Mouse (Mus musculus): ENCODE data around the gene Nrgn.

Gene Nrgn

GRCm38 (mm10) chr9:37527396-37528224 lies 25.1 kb downstream of the Nrgn start, which contains the start of gene Esam:
TSS of gene Esam (plus strand) at chr9:37528078.
- peak; percentile 81 for DNase-seq

- peak; percentile 42 for DNase-seq
Observed at GRCm38 (mm10) chr9:37526443-37527395, 26.0 kb downstream of the Nrgn start.

DNA sequence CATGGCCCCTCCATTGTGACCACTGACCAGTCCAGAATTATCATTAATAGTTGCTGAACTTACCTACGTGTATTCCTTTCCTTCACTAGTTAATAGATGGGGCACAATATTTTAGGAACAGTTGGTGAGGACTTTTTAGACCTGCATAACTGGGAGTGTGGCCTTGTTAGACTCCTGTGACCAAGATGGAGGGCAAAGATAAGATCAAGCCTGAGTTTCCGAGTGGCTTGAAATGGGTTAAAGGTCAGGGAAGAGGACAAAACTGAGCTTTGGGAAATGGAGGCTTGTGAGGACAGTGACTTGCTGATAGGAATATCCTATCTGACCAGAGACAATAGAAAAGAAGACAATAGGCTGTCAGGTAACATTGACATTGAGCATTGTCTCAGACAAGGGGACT lies 27.2 kb downstream of the Nrgn start:
- DNase-seq = no peak

- DNase-seq = no peak
Observed at GRCm38 (mm10) chr9:37519995-37520394, 32.7 kb downstream of the Nrgn start.

GRCm38 (mm10) chr9:37518991-37519390 lies 33.7 kb downstream of the Nrgn start:
- DNase-seq = no peak

GRCm38 (mm10) chr9:37517467-37517866 lies 35.2 kb downstream of the Nrgn start:
- no peak for DNase-seq

DNA sequence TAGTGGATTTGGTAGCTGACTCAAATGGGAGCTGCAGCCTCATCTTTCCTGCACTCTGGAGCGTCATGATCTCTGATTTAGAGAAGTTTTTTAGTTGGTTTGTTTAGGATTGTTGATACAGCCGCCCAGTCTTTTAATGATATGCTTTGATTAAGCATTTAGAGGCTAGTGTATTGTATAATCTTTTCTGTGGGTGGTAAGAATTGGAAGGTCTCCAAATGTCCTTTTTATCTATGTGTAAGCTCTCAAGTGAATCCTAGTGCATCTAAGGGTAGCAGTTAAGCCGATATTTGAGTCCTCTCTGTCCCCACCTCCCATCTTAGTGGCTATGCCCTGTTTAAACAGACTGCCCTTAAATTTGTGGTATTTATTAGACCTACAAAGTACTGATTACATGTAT lies 38.2 kb downstream of the Nrgn start:
- no peak for DNase-seq

GRCm38 (mm10) chr9:37512097-37512496 lies 40.6 kb downstream of the Nrgn start:
- no peak for DNase-seq

- no peak for DNase-seq
Observed at GRCm38 (mm10) chr9:37506023-37506422, 46.7 kb downstream of the Nrgn start.

- DNase-seq = no peak
Observed at GRCm38 (mm10) chr9:37504348-37504747, 48.4 kb downstream of the Nrgn start.

GRCm38 (mm10) chr9:37501170-37501569 lies 51.5 kb downstream of the Nrgn start:
- no peak for DNase-seq

DNA sequence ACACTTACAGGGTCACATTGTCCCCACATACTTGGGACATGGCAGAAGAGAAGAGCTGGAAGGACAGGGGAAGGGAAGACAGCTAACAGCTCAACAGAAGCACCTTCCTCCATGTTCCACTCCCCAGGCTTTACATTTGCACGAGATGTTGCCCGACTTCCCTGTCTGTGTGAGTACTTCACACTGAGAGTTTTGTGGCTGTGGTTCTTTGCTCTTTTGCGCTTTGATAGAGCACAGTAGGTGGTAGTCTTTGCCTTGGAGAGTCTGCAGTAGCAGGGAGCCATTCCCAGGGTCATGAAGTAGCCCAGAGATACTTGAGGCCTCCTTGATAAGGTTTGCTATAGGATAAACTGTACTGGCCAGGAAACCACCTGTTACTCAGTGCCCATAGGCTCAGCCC lies 52.5 kb downstream of the Nrgn start:
- DNase-seq = no peak

- no peak for DNase-seq
Observed at GRCm38 (mm10) chr9:37496325-37496724, 56.4 kb downstream of the Nrgn start.

DNA sequence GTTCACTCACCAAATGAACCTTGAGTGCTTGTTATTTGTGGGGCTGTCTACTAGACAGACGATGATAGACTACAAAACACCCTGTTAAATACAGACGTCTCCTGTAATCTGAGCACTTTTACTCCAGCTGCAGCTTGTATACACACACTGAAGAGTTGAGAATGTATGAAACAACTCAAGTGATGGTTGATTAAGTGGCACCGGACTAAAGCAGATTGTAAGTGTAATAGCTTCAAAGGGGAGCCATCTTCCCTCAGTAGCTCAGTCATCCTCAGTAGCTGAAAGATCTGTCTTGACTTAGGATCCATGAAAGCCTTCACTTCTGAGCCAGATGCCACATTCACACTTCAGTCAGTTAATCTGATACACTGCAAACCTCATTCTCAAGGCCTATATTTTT lies 56.9 kb downstream of the Nrgn start:
- DNase-seq = no peak
